Mouse (Mus musculus): ENCODE measurements around the gene Tmem167b. TPM values are rescaled to one million over a fixed set of nuclear protein-coding genes. Genes with fewer than 3 reads are reported as not detected.

Tmem167b gene
- polyA plus RNA-seq (2012; rRNA removed) = 4.5 and 5.4 TPM in 2 replicates

DNA sequence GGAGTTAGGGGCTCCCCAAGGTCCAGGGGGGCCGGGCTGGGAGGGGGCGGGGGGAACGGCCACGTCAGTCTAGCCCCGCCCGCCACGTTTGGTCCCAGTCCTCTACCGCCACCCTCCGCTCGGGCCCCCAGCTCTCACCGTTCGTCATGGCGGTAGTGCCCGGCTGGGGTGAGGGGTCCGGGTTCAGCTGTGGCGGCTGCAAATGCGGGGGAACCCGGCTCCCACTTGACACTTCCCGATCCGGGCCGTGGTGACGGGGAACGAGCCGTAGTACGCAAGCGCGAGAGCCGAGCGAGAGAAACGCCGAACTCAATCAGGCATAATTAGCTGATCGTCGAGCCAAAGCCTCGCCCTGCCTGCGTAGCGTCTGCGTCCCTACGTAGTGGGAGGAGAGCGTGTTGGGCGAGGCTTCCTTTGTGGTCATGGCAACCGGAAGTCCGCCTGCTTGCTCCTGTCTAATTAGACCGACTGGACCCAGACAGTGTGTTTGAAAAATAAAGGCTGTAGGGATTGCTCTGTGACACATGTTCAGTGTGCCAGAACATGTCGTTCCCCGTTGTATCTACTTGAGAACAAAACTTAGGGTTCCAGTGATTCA is at the start of gene Tmem167b:
Gene Tmem167b (minus strand): TSS at position 334 of the 598 bp plus-strand sequence.

DNA sequence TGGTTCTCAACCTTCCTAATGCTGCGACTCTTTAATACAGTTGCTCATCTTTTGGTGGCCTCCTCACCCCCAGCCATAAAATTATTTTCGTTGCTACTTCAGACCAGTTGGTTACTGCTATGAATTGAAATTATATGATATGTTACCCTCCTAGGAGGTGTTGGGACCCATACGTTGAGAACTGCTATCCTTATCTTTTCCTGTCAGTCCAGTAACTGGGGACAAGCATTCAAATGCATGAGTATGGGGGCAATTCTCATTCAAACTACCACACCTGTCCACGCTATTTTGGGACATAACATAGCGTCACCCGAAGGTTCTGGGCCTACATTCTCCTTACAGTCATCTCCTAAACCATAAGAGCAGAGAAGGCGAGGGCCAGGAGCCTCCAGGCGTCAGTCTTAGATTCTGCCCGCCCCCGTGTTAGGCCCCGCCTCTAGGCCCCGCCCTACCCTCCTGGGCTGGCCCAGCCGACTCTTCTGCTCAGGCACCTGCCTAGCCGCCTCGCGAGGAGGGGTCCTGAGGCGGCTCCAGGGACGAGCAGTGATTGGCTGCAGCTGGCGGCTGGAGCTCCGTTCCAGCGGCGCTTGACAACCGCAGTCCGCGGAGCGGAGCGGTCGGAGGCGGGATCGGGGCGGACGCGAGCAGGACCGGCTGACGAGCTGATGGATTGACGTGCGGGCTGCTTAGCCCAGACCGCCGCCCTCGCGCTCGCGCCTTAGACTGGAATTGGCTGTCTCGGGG is 28.7 kb upstream of the Tmem167b start, which contains the start of gene Wdr47:
Gene Wdr47 (plus strand): TSS at position 494 of the 744 bp plus-strand sequence.

DNA sequence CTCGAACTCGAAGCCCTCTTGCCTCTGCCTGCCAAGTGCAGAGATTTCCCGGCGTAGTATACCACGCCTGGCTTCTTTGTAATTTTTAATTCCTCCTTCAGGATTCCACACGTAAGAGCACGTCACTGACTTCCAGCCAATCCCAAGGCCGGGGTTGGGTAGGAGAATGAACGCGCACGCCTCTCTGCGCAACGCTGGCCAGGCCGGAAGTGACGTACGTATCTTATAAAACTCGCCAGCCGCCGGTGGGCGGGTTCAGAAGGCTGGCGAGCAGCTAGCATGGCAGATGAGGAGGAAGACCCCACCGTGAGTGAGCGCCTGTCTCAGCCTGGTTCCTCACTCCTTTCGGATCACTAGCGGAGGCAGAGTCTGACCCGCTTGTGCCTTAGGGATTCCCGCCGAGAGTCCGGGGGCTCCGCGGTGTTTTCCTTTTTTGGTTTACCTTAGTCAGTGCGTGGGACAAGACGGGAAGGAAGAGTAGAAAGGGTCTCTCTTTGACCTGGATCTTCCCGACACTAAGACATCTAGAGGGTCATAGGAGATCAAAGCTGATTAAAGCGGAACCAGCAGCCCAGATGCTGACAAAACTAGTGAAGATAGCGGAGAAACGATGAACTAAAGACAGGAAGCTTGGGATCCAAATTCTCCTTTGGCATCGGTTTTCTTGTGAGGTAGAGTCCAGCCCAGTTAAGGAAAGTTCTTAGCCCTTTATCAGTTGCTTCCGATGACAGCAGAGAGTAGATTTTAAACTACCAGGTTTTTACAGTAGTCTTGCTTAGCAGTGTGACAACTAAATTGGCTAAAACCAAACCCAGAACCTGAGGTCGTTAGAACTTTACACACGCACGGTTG is 9.4 kb upstream of the Tmem167b start, which contains the start of gene Taf13:
Gene Taf13 (plus strand): TSS at position 256 of the 852 bp plus-strand sequence.

DNA sequence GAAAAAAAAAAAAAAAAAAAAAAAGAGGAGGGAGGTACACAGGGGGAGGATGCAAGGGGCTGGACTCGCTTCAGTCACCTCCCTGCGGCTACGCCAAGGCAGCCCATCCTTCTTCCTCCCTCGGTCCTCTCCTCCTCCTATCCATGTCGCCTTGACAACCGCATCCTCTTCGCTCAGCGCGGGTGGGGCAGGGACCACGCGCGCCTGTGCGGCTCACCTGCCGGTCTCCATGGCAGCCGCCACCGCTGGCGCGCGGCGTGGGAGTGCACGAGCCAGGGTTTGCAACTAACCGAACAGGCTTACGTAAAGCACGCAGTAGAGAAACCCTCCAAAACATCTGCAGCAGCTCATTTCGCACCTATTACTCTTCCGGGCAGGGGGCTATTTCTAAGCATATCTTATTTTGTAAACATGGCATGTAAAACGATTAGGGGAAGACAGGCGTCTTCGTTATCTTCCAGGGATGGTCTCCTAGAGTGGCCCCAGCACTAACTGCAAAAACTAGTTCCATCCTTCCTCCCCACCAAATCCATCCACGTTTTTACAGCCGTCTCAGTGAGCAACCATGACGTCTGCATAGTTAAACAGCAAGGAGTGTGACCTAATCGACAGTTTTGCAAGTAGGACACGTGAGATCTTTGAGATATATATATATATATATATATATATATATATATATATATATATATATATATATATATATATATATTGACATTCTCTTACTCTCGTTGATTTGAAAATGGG is 25.6 kb downstream of the Tmem167b start, which contains the start of gene 5330417C22Rik:
Gene 5330417C22Rik (minus strand): TSS at position 20 of the 744 bp plus-strand sequence.

DNA sequence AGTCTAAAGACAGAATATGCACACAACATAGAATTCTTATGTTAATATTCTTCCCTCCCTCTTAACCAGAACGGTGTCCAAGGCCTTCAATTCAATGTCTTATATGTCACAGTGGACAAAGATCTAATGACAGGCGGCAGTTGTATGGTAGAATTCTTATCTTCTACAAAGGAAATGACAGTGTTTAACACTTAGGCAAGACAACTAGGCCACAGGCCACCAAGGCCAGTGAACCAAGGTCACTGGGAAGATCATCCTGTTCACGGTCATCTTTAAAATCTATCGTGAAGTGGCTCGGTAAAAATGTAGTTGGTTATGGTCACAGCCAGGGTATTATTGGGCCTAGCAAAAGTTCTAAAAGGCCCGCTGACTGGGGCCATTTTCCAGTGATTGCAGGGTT is 28.3 kb downstream of the Tmem167b start, which contains the start of gene 1700013F07Rik:
Gene 1700013F07Rik (plus strand): TSS at position 200 of the 400 bp plus-strand sequence.

Other genes starting within 250 kb of the Tmem167b start
- not detected in 2 replicates for gene Mybphl, start 197.6 kb downstream of the Tmem167b start, polyA plus RNA-seq (2012; rRNA removed)
- gene Psrc1, start 178.6 kb downstream of the Tmem167b start, polyA plus RNA-seq (2012; rRNA removed) = 4.6 and 4.7 TPM in 2 replicates
- gene Celsr2, start 146.9 kb downstream of the Tmem167b start, polyA plus RNA-seq (2012; rRNA removed) = 6.6 and 7.8 TPM in 2 replicates
- 32.2 and 34.6 TPM in 2 replicates for gene Sars, start 117.3 kb downstream of the Tmem167b start, polyA plus RNA-seq (2012; rRNA removed)
- 0.25 TPM in 1 of 2 replicates, not detected in the other for gene 1700013F07Rik, start 28.3 kb downstream of the Tmem167b start, polyA plus RNA-seq (2012; rRNA removed)
- 100 and 113 TPM in 2 replicates for gene 5330417C22Rik, start 25.9 kb downstream of the Tmem167b start, polyA plus RNA-seq (2012; rRNA removed)
- gene Taf13, start 9.2 kb upstream of the Tmem167b start, polyA plus RNA-seq (2012; rRNA removed) = 1.3 and 1.8 TPM in 2 replicates
- 2.5 and 2.7 TPM in 2 replicates for gene Wdr47, start 28.8 kb upstream of the Tmem167b start, polyA plus RNA-seq (2012; rRNA removed)
- 22.7 and 27.9 TPM in 2 replicates for gene Clcc1, start 91.4 kb upstream of the Tmem167b start, polyA plus RNA-seq (2012; rRNA removed)
- 8.8 and 10.6 TPM in 2 replicates for gene Gpsm2, start 159.8 kb upstream of the Tmem167b start, polyA plus RNA-seq (2012; rRNA removed)
- gene Aknad1, start 177.2 kb upstream of the Tmem167b start, polyA plus RNA-seq (2012; rRNA removed) = 0.03 and 0.05 TPM in 2 replicates

Data from colon, adult 2 months (tissue).